Mouse (Mus musculus): Measurements from ENCODE around the gene Rarres2. TPM values are rescaled to one million over a fixed set of nuclear protein-coding genes. Genes with fewer than 3 reads are reported as not detected.

Gene Rarres2
- not detected in 2 replicates for polyA plus RNA-seq (2012; ENCODE audit: insufficient read depth, insufficient read length, missing spikeins)

DNA sequence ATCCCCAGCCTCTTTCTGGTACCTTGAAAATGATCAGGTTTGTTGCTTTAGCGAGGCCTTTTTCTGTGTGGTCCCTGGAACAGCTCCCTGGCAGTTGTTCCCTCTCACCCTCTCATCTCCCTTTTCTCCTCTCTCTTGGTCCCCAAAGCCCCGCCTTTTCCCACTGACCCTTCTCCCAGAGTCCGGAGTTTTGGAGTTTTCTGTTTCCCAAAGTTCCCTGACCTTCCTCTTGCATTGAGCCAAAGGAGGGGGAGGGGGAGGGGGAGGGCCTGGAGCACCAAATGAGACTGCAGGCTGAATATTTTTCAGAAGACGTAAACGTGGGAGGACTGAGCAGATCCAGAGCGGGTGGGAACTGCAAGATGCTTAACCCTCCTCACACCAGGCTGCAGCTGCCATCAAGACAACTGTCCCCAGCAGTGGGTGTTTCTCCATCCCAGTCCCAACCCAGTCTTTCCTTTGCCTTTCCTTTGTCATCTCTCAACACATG lies at the start of gene Rarres2:
Rarres2 (minus strand) TSS at position 218 of the 490 bp plus-strand sequence.
- no peaks in the 10 kb centered on the region for H3K4me1 ChIP-seq (ENCODE audit: control insufficient read depth, insufficient read depth, low read length)
- no peak within 1 kb of the TSS for H3K27ac ChIP-seq (ENCODE audit: insufficient read depth, low read depth, low read length)
- TF ChIP-seq POLR2A (IDR thresholded peaks at IDR 0.05; ENCODE audit: borderline replicate concordance, low read depth, low read length) (no peak), CTCF (IDR thresholded peaks at IDR 0.05; ENCODE audit: low read depth, low read length) (no peak)
- no peak within 1 kb of the TSS for H3K4me3 ChIP-seq (ENCODE audit: insufficient read depth, low read length)

GRCm38 (mm10) chr6:48620031-48620430 lies 47.4 kb upstream of the Rarres2 start:
- no peak for TF ChIP-seq POLR2A (IDR thresholded peaks at IDR 0.05; ENCODE audit: borderline replicate concordance, low read depth, low read length)
- no peak for TF ChIP-seq CTCF (IDR thresholded peaks at IDR 0.05; ENCODE audit: low read depth, low read length)
- H3K4me3 ChIP-seq (ENCODE audit: insufficient read depth, low read length): no peak overlapping the region
- no peaks in the 10 kb centered on the region; the same call in 1 of the 2 replicates for H3K4me1 ChIP-seq (ENCODE audit: control insufficient read depth, insufficient read depth, low read length)
- H3K27ac ChIP-seq (ENCODE audit: insufficient read depth, low read depth, low read length): no peak overlapping the region

DNA sequence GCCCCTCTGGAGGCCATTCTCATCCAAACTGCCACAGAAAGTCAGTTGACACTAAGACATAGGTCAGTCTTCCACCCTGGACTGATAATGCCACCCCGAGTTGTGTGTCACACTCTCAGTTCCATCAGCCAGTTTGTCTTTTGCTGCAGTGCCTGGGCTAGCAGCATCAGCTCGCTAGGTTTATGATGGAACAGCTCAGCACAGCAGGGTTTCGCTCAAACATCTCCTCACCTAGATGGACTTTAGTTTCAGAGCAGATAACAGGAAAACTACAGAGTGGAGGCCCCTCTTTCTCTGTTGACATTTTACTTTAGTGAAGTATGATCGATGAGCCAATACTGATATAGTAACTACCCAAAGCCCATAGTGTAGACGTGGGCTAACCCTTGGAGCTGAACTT lies 42.2 kb upstream of the Rarres2 start:
- H3K4me1 ChIP-seq (ENCODE audit: control insufficient read depth, insufficient read depth, low read length): no peaks in the 10 kb centered on the region

DNA sequence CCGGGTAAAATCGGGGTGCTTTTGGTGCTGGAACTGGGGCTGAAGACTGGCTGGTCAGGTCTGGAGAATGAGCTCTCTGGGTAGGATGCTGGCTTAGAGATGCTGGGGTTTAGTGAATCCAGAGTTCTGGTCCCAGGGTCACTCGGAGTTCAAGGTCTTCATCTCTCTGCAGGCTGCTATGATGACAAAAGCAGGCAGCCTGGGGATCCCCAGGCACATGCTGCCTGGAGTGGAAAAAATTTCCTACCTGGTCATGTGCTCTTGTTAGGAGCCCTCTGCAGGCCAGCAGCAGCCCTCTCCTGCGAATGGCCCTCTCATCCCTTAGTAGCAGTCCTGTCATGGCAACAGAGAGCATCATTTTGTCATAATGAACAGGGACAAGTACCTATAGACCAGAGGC lies 40.9 kb upstream of the Rarres2 start:
- Histone ChIP-seq H3K4me1 (ENCODE audit: control insufficient read depth, insufficient read depth, low read length) (no peaks in the 10 kb centered on the region), H3K27ac (ENCODE audit: insufficient read depth, low read depth, low read length) (no peak overlapping the region), H3K4me3 (ENCODE audit: insufficient read depth, low read length) (no peak overlapping the region)
- TF ChIP-seq POLR2A (IDR thresholded peaks at IDR 0.05; ENCODE audit: borderline replicate concordance, low read depth, low read length) (no peak), CTCF (IDR thresholded peaks at IDR 0.05; ENCODE audit: low read depth, low read length) (no peak)

More for the DNA sequence above, 42.2 kb upstream of the Rarres2 start:
- Histone ChIP-seq H3K27ac (ENCODE audit: insufficient read depth, low read depth, low read length) (no peak overlapping the region), H3K4me3 (ENCODE audit: insufficient read depth, low read length) (no peak overlapping the region)
- TF ChIP-seq CTCF (IDR thresholded peaks at IDR 0.05; ENCODE audit: low read depth, low read length): no peak
- TF ChIP-seq POLR2A (IDR thresholded peaks at IDR 0.05; ENCODE audit: borderline replicate concordance, low read depth, low read length): no peak

GRCm38 (mm10) chr6:48610657-48611056 lies 38.1 kb upstream of the Rarres2 start:
- Histone ChIP-seq H3K4me1 (ENCODE audit: control insufficient read depth, insufficient read depth, low read length) (no peaks in the 10 kb centered on the region), H3K4me3 (ENCODE audit: insufficient read depth, low read length) (no peak overlapping the region), H3K27ac (ENCODE audit: insufficient read depth, low read depth, low read length) (no peak overlapping the region)
- TF ChIP-seq CTCF (IDR thresholded peaks at IDR 0.05; ENCODE audit: low read depth, low read length) (no peak), POLR2A (IDR thresholded peaks at IDR 0.05; ENCODE audit: borderline replicate concordance, low read depth, low read length) (no peak)

- no peak overlapping the region for H3K27ac ChIP-seq (ENCODE audit: insufficient read depth, low read depth, low read length)
- TF ChIP-seq POLR2A (IDR thresholded peaks at IDR 0.05; ENCODE audit: borderline replicate concordance, low read depth, low read length) (no peak), CTCF (IDR thresholded peaks at IDR 0.05; ENCODE audit: low read depth, low read length) (no peak)
- no peak overlapping the region for H3K4me3 ChIP-seq (ENCODE audit: insufficient read depth, low read length)
- H3K4me1 ChIP-seq (ENCODE audit: control insufficient read depth, insufficient read depth, low read length): no peaks in the 10 kb centered on the region
These were observed 36.9 kb upstream of the Rarres2 start for GRCm38 (mm10) chr6:48609512-48609911.

DNA sequence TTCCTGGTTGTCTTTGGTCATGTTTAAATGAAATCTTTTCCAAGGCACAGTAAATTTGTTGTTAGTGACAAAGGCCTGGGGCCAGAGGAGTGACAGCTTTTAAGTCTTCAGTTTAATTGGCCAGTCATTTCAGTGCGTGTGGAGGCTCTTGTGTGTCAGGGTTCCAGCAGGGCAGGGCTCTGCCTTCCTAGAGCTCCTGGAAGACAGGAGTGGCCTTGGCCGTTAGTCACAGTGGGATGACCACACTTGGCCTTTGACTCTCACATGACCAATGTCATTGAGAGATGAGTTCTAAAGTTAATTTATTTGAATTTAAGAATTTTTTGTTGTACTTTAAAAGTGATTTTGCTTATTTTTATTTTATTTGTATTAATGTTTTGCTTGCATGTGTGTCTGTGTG lies 35.5 kb upstream of the Rarres2 start:
- Histone ChIP-seq H3K4me3 (ENCODE audit: insufficient read depth, low read length) (no peak overlapping the region), H3K4me1 (ENCODE audit: control insufficient read depth, insufficient read depth, low read length) (peaks cover 1% of the 10 kb centered on the region; the same call in 1 of the 2 replicates), H3K27ac (ENCODE audit: insufficient read depth, low read depth, low read length) (no peak overlapping the region)
- TF ChIP-seq POLR2A (IDR thresholded peaks at IDR 0.05; ENCODE audit: borderline replicate concordance, low read depth, low read length) (no peak), CTCF (IDR thresholded peaks at IDR 0.05; ENCODE audit: low read depth, low read length) (no peak)

DNA sequence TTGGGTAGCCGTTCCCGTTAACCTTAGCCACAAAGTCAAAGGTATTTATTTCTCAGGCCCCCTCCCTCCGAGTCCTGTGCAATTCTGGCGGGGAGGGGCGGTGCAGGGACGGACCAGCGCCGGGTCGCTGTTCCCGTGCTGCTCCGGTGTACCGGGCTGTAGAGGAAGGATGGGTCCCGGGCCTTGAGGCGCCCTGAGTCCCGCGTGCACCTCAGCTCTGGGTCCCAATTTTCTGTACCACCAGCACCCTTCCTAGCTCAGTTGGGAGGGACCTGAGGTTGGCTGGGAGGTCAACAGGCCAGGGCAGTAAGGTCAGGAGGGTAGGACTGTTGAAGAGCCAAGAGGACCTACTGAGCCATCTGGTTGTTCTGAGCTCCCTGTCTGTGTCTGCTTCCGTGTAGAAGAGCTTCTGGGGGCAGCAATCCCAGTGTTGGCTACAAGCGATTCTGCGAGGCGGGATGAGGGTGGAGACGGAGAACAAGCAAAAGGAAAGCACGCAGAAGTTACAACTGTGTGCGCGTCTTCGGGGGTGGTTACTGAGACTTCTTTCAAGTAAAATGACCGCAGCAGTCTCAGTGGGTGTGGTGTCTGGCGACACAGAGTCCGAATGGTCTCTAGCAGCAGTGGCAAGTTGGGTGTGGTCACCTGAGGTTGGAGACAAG lies 29.6 kb upstream of the Rarres2 start:
- Histone ChIP-seq H3K4me3 (ENCODE audit: insufficient read depth, low read length) (peak overlapping the region; percentile 89), H3K4me1 (ENCODE audit: control insufficient read depth, insufficient read depth, low read length) (peaks cover 20% of the 10 kb centered on the region), H3K27ac (ENCODE audit: insufficient read depth, low read depth, low read length) (peak overlapping the region; percentile 23; the same call in 1 of the 2 replicates)
- TF ChIP-seq CTCF (IDR thresholded peaks at IDR 0.05; ENCODE audit: low read depth, low read length): 0 out of 2 replicates have a peak, but pooled peaks have one; percentile 13
- TF ChIP-seq POLR2A (IDR thresholded peaks at IDR 0.05; ENCODE audit: borderline replicate concordance, low read depth, low read length): no peak

DNA sequence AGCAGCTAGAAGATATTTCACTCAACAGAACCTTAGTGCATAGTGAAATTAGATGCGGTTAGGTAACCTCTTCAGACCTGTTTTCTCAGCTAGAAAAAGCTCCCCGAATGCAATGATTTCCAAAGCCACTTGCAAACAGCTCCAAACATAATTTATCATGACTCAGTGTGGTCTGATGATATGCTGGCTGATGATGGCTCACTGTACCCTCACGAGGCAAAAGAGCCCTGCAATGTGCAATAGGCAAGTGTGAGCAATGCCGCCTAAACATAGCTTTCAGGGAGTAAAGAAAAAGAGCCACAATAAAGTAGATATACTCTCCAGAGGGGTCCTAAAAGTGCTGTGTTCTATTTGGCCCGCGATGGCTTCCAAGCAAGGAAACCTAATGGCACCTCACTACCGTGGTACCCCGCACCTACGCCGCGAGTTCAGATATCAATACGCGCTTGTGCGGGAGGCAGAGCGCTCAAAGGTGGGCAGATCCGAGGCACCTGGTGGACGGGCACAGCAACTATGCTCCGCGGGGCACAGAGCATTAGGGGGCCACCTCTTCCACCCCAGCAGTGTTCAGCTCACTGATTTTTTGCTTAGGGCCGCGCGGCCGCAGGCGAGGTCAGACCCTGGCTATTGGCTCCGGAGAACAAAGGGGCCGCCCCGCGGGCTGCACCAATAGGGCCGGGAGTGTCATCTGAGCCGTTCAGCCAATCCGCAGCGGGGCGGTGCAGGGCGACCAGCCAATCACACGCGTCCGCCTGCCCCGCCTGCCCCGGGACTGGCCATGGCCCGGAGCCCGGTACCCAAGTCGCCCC lies 28.9 kb upstream of the Rarres2 start, which contains the start of gene Zfp775:
Zfp775 (plus strand) TSS at position 793 of the 809 bp plus-strand sequence.
- H3K4me3 ChIP-seq (ENCODE audit: insufficient read depth, low read length): peak within 1 kb of the TSS; percentile 89
- peak within 1 kb of the TSS; percentile 43 for H3K27ac ChIP-seq (ENCODE audit: insufficient read depth, low read depth, low read length)
- peaks cover 20% of the 10 kb centered on the region for H3K4me1 ChIP-seq (ENCODE audit: control insufficient read depth, insufficient read depth, low read length)
- TF ChIP-seq POLR2A (IDR thresholded peaks at IDR 0.05; ENCODE audit: borderline replicate concordance, low read depth, low read length): no peak
- no peak for TF ChIP-seq CTCF (IDR thresholded peaks at IDR 0.05; ENCODE audit: low read depth, low read length)

Measured in bone marrow macrophage, adult 2 months (primary cell).